Mouse (Mus musculus): ENCODE data around the gene Col25a1. TPM values are rescaled to one million over a fixed set of nuclear protein-coding genes. Genes with fewer than 3 reads are reported as not detected.

The Col25a1 gene
- polyA plus RNA-seq, 1 experiment: not detected

GRCm38 (mm10) chr3:130584007-130584406 lies 452.7 kb downstream of the Col25a1 start:
- 75% methylated on average over 7 of the region's 7 CpGs for WGBS
- TF ChIP-seq CTCF (IDR thresholded peaks at IDR 0.05; ENCODE audit: insufficient read depth, low read depth, low read length) (no peak), POLR2A (IDR thresholded peaks at IDR 0.05; ENCODE audit: insufficient read depth, low read depth, low read length) (no peak)
- Histone ChIP-seq H3K4me3 (ENCODE audit: insufficient read depth, low read depth, low read length) (no peak overlapping the region), H3K27ac (ENCODE audit: insufficient read depth, low read depth, low read length) (no peak overlapping the region), H3K4me1 (ENCODE audit: control insufficient read depth, insufficient read depth, low read length) (no peaks in the 10 kb centered on the region)

GRCm38 (mm10) chr3:130595050-130595449 lies 463.7 kb downstream of the Col25a1 start:
- no peak overlapping the region for H3K27ac ChIP-seq (ENCODE audit: insufficient read depth, low read depth, low read length)
- no peak for TF ChIP-seq CTCF (IDR thresholded peaks at IDR 0.05; ENCODE audit: insufficient read depth, low read depth, low read length)
- TF ChIP-seq POLR2A (IDR thresholded peaks at IDR 0.05; ENCODE audit: insufficient read depth, low read depth, low read length): no peak
- no peaks in the 10 kb centered on the region for H3K4me1 ChIP-seq (ENCODE audit: control insufficient read depth, insufficient read depth, low read length)
- WGBS: 87% methylated on average over 8 of the region's 8 CpGs
- no peak overlapping the region for H3K4me3 ChIP-seq (ENCODE audit: insufficient read depth, low read depth, low read length)

GRCm38 (mm10) chr3:130601491-130601890 lies 470.2 kb downstream of the Col25a1 start:
- Histone ChIP-seq H3K4me1 (ENCODE audit: control insufficient read depth, insufficient read depth, low read length) (no peaks in the 10 kb centered on the region), H3K4me3 (ENCODE audit: insufficient read depth, low read depth, low read length) (no peak overlapping the region), H3K27ac (ENCODE audit: insufficient read depth, low read depth, low read length) (no peak overlapping the region)
- 72% methylated on average over 10 of the region's 10 CpGs for WGBS
- TF ChIP-seq CTCF (IDR thresholded peaks at IDR 0.05; ENCODE audit: insufficient read depth, low read depth, low read length) (no peak), POLR2A (IDR thresholded peaks at IDR 0.05; ENCODE audit: insufficient read depth, low read depth, low read length) (no peak)

- Histone ChIP-seq H3K4me1 (ENCODE audit: control insufficient read depth, insufficient read depth, low read length) (no peaks in the 10 kb centered on the region), H3K4me3 (ENCODE audit: insufficient read depth, low read depth, low read length) (no peak overlapping the region), H3K27ac (ENCODE audit: insufficient read depth, low read depth, low read length) (no peak overlapping the region)
- 86% methylated on average over 2 of the region's 2 CpGs for WGBS
- no peak for TF ChIP-seq CTCF (IDR thresholded peaks at IDR 0.05; ENCODE audit: insufficient read depth, low read depth, low read length)
- TF ChIP-seq POLR2A (IDR thresholded peaks at IDR 0.05; ENCODE audit: insufficient read depth, low read depth, low read length): no peak
These were observed 476.6 kb downstream of the Col25a1 start for GRCm38 (mm10) chr3:130607924-130608323.

GRCm38 (mm10) chr3:130614444-130614843 lies 483.1 kb downstream of the Col25a1 start:
- Histone ChIP-seq H3K4me3 (ENCODE audit: insufficient read depth, low read depth, low read length) (no peak overlapping the region), H3K27ac (ENCODE audit: insufficient read depth, low read depth, low read length) (no peak overlapping the region), H3K4me1 (ENCODE audit: control insufficient read depth, insufficient read depth, low read length) (peaks cover 3% of the 10 kb centered on the region; the same call in 1 of the 2 replicates)
- TF ChIP-seq POLR2A (IDR thresholded peaks at IDR 0.05; ENCODE audit: insufficient read depth, low read depth, low read length) (no peak), CTCF (IDR thresholded peaks at IDR 0.05; ENCODE audit: insufficient read depth, low read depth, low read length) (no peak)
- WGBS: 92% methylated on average over 9 of the region's 9 CpGs

- Histone ChIP-seq H3K4me1 (ENCODE audit: control insufficient read depth, insufficient read depth, low read length) (peaks cover 5% of the 10 kb centered on the region; the same call in 1 of the 2 replicates), H3K4me3 (ENCODE audit: insufficient read depth, low read depth, low read length) (no peak overlapping the region), H3K27ac (ENCODE audit: insufficient read depth, low read depth, low read length) (no peak overlapping the region)
- WGBS: 69% methylated on average over 8 of the region's 8 CpGs
- no peak for TF ChIP-seq CTCF (IDR thresholded peaks at IDR 0.05; ENCODE audit: insufficient read depth, low read depth, low read length)
- no peak for TF ChIP-seq POLR2A (IDR thresholded peaks at IDR 0.05; ENCODE audit: insufficient read depth, low read depth, low read length)
These were observed 484.3 kb downstream of the Col25a1 start for GRCm38 (mm10) chr3:130615625-130616024.

- H3K4me1 ChIP-seq (ENCODE audit: control insufficient read depth, insufficient read depth, low read length): peaks cover 6% of the 10 kb centered on the region; the same call in 1 of the 2 replicates
- no peak within 1 kb of the TSS for H3K27ac ChIP-seq (ENCODE audit: insufficient read depth, low read depth, low read length)
- peak within 1 kb of the TSS; percentile 19 for H3K4me3 ChIP-seq (ENCODE audit: insufficient read depth, low read depth, low read length)
- TF ChIP-seq CTCF (IDR thresholded peaks at IDR 0.05; ENCODE audit: insufficient read depth, low read depth, low read length): no peak
- no peak for TF ChIP-seq POLR2A (IDR thresholded peaks at IDR 0.05; ENCODE audit: insufficient read depth, low read depth, low read length)
- 11% methylated on average over 10 of the region's 10 CpGs for whole genome bisulfite sequencing
These were observed 486.2 kb downstream of the Col25a1 start, which contains the start of gene Etnppl for GRCm38 (mm10) chr3:130617439-130617898. Etnppl (plus strand) TSS chr3:130617448.

GRCm38 (mm10) chr3:130620517-130621146 lies 489.3 kb downstream of the Col25a1 start:
- Histone ChIP-seq H3K4me1 (ENCODE audit: control insufficient read depth, insufficient read depth, low read length) (peaks cover 6% of the 10 kb centered on the region; the same call in 1 of the 2 replicates), H3K4me3 (ENCODE audit: insufficient read depth, low read depth, low read length) (no peak overlapping the region), H3K27ac (ENCODE audit: insufficient read depth, low read depth, low read length) (no peak overlapping the region)
- no peak for TF ChIP-seq CTCF (IDR thresholded peaks at IDR 0.05; ENCODE audit: insufficient read depth, low read depth, low read length)
- TF ChIP-seq POLR2A (IDR thresholded peaks at IDR 0.05; ENCODE audit: insufficient read depth, low read depth, low read length): no peak
- 35% methylated on average over 12 of the region's 12 CpGs for WGBS

- H3K4me1 ChIP-seq (ENCODE audit: control insufficient read depth, insufficient read depth, low read length): no peaks in the 10 kb centered on the region
- no peak for TF ChIP-seq CTCF (IDR thresholded peaks at IDR 0.05; ENCODE audit: insufficient read depth, low read depth, low read length)
- no peak for TF ChIP-seq POLR2A (IDR thresholded peaks at IDR 0.05; ENCODE audit: insufficient read depth, low read depth, low read length)
- 93% methylated on average over 5 of the region's 5 CpGs for WGBS
- H3K27ac ChIP-seq (ENCODE audit: insufficient read depth, low read depth, low read length): no peak overlapping the region
- no peak overlapping the region for H3K4me3 ChIP-seq (ENCODE audit: insufficient read depth, low read depth, low read length)
These were observed 497.1 kb downstream of the Col25a1 start for GRCm38 (mm10) chr3:130628358-130628757.

Measured in olfactory bulb, adult 2 months (tissue).